Mouse (Mus musculus) right cerebral cortex, postnatal 14 days (tissue): ENCODE data around the gene Gtpbp6.
A peak's percentile ranks its signal among the peaks of the same experiment; 100 is the strongest.
"Not testable (repeated sequence)": the region's sequence is repeated elsewhere in the genome, so short reads cannot be mapped to it uniquely, and the experiment has no call there.

Experiments used
- DNase-seq: peaks from one replicate; pipeline ENCODE4 v3.0.0; 2022

Gene Gtpbp6

DNA sequence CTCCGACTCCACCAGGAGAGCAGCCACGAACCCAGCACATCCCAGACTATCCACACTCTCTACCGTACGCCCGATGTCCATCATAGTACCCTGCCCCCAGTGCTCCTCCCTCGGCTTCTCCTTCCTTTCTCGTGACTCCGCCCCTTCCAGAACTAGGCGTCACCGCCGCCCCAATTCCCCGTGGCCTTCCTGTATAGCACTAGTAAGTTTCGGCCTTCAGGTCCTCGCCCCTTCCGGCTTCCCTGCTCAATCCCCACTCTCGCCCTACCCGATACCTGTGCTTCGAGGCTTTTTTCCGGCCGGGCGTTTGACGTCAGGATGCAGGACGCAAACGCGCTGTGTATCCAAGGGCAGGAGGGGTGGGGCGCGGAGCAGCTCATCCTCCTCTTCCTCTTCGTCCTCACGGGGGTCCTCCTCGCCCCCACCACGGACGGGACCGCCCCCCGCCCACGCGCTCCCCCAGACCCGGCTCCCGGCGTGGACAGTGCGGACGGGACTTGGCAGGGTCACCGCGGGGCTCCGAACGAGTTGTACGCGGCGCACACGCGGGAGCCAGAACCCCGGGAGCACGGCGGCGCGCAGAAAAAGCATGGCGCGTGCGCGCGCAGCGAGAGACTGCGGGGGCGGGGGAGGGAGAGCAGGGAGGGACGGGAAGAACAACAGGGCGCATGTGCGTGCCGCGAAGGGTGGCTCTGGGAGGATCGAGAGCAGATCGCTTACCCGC lies at the start of gene Gtpbp6:
Gene Gtpbp6, minus strand, starts transcription at position 617 of the 724 bp plus-strand sequence.
- DNase-seq = peak; percentile 95

GRCm38 (mm10) chr5:110143007-110143406 lies 35.0 kb upstream of the Gtpbp6 start:
- DNase-seq = no peak

DNA sequence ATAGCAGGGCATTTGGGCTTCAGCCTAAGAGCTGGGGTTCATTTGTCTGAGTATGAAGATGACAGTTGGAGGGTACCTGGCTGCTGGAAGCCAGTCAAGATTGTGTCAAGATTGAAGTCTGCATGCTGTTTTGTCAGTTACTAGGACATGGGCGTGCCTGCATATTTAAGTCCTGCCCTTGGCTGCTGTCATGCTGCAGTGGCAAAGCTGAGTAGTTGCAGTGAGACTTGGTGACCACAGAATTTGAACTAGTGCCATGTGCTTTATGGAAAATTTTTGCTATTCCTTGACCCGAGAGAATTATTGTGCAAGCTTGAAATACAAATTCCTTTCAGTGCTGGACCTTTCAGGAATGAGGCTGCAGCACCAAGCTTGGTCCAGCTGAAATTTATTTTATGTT lies 34.3 kb upstream of the Gtpbp6 start:
- DNase-seq = no peak

DNA sequence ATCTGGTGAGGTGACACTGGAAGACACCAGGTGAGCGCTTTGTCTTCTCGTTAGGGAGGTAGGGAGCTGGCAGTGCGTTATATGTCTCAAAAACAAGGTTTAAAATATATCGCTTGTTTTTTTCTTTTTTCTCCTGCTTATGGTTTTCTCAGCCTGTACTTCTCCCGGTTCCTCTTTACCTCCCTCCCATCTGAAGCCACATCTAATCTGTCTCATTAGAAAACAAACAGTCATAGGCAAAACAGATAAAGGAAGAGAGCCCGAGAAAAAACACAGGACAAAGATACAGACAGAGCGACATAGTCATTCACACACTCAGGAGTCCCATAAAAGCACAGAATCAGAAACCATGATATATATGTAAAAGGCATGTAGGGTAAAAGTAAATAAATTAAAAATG lies 32.4 kb upstream of the Gtpbp6 start:
- no peak for DNase-seq

GRCm38 (mm10) chr5:110139325-110139724 lies 31.3 kb upstream of the Gtpbp6 start:
- no peak for DNase-seq

DNA sequence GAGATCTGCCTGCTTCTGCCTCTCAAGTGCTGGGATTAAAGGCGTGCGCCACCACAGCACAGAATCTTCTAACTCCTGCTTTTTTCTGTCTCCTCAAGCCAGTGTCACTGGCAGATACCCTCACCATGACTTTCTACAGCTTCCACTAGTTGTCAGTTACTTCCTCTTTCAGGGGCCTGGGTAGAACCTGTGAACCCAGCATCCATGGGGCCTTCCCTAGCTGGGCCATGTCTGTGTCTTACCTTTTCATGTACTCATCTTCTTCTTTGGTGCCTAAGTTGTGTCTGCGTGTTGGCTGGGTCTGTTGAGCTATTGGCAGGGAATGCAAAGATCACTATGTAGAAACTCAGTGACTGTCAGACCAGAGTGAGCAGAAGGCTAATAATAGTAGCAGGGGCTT lies 29.8 kb upstream of the Gtpbp6 start:
- DNase-seq = no peak

DNA sequence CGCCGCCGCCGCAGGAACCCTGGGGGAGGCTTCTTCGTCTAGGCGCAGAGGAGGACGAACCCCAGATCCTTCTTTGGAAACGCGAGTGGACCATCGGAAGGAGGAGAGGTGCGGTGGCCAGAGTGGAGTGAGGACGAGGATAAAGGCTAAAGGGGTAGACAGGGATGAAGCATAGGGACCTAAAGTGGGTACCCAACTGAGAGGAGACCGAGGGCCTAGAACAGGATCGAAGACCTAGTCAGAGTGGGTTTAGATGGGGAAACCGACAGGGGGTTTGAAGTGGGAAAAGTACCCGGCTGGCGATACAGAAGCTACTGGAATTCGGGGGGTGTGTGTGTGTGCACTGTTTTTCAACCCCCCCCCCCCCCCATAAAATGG lies 28.1 kb upstream of the Gtpbp6 start:
- no peak for DNase-seq

GRCm38 (mm10) chr5:110135293-110136086 lies 27.5 kb upstream of the Gtpbp6 start, which contains the start of gene Chfr:
Gene Chfr (plus strand): TSS chr5:110135842.
- peak; percentile 100 for DNase-seq

DNA sequence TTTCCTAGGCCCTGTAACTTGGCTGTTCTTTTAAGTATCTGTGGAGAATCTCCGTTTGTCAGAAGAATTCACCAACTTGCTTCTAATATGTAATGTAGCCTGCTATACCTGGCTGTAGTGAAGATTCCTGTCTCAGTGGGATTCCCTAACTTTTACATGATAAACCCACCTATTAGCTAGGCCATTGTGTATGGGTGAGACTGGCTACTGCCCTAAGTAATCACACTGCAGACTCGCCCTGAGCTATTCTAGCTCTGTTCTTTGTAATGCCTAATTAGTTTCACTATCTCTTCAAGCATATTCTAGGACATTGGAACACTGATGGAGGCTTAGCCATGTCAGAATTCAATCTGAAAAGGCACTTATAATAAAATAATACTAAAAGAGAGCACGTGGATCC lies 14.4 kb upstream of the Gtpbp6 start:
- not testable (repeated sequence) for DNase-seq

- DNase-seq = peak; percentile 95
These were observed 2.0 kb upstream of the Gtpbp6 start, which contains the start of gene Zfp605 for GRCm38 (mm10) chr5:110109991-110110441. Gene Zfp605 (plus strand): TSS chr5:110110092.

GRCm38 (mm10) chr5:110108305-110108628 lies 270 bp upstream of the Gtpbp6 start:
- DNase-seq = no peak

- DNase-seq = peak; percentile 54
These were observed 964 bp downstream of the Gtpbp6 start for GRCm38 (mm10) chr5:110106901-110107564.

DNA sequence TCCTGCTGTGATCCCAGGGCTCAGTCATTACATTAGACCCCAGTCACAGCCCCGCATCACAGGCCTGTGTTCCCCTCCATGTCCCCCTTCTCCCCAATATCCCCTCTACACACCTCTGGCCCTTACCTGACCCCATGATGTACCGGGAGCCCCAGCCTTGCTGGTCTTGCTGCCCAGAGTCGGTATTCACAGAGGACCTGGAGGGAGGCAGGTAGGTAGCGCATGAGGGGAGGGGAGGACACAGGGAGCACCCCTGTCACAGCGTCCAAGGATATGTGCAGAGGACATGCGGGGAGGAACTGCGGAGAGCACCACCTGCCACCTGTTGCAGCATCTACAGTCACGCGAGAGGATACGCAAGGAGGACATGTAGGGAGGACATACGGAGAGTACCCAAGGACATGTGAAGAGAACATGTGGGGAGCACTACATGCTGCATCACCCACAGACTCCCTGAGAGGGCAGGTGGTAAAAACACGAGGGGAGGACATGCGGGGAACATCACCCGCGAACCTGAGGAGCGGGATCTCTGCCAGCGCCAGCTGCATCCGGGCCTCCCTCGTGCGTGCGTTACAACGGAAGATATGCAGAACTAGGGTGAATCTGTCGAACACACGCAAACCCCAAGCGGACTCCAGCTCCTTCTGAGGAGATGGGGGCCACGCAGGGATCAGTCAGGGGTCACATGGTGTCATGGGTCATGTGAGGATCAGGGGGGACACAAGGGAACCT lies 1.7 kb downstream of the Gtpbp6 start:
- peak; percentile 37 for DNase-seq

GRCm38 (mm10) chr5:110104616-110105380 lies 3.2 kb downstream of the Gtpbp6 start:
- DNase-seq = peak; percentile 25

DNA sequence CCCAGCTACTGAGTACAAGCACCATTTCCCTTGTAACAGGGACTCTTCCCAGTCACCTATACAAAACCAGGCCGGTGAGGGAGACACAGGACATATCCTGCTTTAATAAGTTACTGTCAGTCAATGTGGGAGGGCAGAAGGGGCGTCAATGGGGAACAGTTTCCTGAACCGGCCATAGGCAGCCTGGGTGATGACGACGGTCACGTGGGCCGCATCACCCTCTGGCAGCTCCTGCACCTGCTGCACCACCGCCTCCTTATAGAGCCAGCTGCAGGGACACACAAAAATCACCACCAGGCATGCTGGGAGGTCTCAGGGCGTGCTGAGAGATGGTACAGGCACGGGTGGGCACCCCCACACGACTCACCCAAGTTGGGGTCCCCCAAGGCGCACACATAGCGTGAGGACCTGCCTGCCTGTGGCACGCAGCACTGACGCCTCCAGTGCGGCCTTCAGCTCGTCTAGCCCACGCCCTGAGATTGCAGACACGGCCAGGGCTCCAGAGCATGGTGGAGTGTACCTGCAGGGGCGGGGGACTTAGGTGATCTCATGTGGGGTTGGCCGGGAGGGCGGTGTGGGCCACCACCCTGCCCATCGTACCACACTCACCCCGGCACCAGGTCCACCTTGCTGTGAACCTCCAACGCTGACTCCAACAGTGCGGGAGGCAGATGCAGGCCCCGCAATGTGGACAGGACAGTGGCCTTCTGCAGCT lies 3.9 kb downstream of the Gtpbp6 start:
- peak; percentile 11 for DNase-seq

DNA sequence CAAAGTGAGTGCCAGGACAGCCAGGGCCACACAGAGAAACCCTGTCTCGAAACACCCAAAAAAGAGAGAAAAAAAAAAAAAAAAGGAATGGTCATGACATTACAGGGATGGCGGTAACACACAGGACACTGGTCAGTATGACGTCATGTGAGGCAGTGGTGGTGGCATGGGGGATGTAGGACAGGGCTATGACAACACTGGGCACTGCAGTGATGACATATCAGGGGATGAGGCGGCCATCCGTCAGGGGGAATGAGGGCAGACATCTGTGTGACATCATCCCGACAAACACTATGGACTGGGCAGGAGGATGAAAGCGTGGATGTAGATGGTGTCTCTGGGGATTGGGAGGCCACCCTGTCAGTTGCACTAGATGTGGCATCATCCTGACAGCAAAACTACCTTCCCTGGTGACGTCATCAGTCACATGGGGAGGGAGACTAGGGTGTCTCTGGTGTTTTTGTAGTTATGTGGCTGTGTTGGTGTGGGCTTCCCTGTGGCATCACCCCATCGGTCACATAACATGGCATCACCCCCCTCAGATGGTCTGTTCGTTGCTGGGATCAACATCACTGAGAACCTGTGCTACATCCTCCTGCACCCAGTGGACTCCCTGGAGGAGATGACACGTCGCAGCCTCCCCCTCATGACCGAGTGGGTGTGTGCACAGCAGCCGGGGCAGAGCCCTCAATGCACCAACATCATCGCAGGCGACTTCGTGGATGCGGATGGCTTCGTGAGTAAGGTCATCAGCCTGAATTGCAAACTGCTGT lies 5.0 kb downstream of the Gtpbp6 start:
- peak; percentile 13 for DNase-seq

- peak; percentile 5 for DNase-seq
These were observed 5.6 kb downstream of the Gtpbp6 start for GRCm38 (mm10) chr5:110102429-110102828.

DNA sequence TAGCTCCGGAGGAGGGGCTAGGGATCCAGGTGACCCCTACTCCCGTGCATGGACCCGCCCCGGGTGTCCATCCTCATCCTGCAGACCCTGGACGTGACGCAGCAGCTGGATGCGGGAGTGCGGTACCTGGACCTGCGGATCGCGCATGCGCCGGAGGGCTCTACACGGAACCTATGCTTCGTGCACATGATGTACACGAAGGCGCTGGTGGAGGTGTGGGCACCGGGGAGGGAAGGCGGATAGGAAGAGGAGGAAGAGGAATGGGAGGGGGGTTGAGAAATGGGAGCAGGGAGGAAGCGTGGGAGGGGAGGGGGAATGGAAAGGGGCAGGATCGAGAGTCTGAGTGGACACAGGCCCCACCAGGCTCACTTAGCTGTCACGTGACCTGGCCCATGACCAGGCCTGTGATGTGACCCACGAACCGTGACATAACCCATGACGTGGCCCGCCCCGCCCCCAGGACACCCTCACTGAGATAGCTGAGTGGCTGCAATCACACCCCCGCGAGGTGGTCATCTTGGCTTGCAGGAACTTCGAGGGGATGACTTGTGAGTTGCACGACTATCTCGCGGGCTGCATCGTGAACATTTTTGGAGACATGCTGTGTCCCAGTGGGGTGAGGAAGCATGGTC lies 6.2 kb downstream of the Gtpbp6 start:
- DNase-seq = peak; percentile 79

GRCm38 (mm10) chr5:110100921-110101631 lies 6.9 kb downstream of the Gtpbp6 start:
- peak; percentile 33 for DNase-seq
